Mouse (Mus musculus) B cell, adult 67 days (primary cell): ENCODE measurements around the gene Atp1b1. TPM values are rescaled to one million over a fixed set of nuclear protein-coding genes. Genes with fewer than 3 reads are reported as not detected.

Experiments used
- total RNA-seq, 2 experiments: library from RNA; stranded (reverse); gene quantifications; 4 replicates each; pipeline ENCODE4 v1.2.4; 2023

The Atp1b1 gene
- total RNA-seq, result 10 to 100 TPM; 13.4 to 17.1 TPM

GRCm38 (mm10) chr1:164458245-164458613 is at the start of gene Atp1b1:
Gene Atp1b1 (minus strand): TSS chr1:164458355.

Other genes with a start within 250 kb of the Atp1b1 start
- gene Slc19a2, start 209.3 kb downstream of the Atp1b1 start, total RNA-seq, result 10 to 100 TPM in 1 of 2 experiments, 1 to 10 TPM in 1; 8.6 to 10.7 TPM
- 1 to 10 TPM; 6.0 to 7.4 TPM for gene Ccdc181, start 182.8 kb downstream of the Atp1b1 start, total RNA-seq
- gene Nme7, start 154.2 kb downstream of the Atp1b1 start, total RNA-seq, result 10 to 100 TPM; 10.6 to 11.8 TPM
- 10 to 100 TPM; 22.2 to 24.9 TPM for gene Blzf1, start 150.9 kb downstream of the Atp1b1 start, total RNA-seq